Mouse (Mus musculus): ENCODE results near the gene Arhgap11a. TPM values are rescaled to one million over a fixed set of nuclear protein-coding genes. Genes with fewer than 3 reads are reported as not detected.

Arhgap11a gene
- total and polyA plus RNA-seq, 3 experiments = 22.4 to 74.0 (median 22.5) TPM

- Histone ChIP-seq H3K9ac (ENCODE audit: insufficient read depth, low read depth) (no peak overlapping the region), H3K4me3 (replicated peaks in 1 of 3; ENCODE audit: low read depth in 2 of 3, low read length in 2 of 3, poor library complexity in 1 of 3) (no peak overlapping the region), H3K27me3 (replicated peaks) (no peaks in the 10 kb centered on the region), H3K36me3 (replicated peaks in 1 of 2; ENCODE audit: control insufficient read depth in 1 of 2, insufficient read depth in 1 of 2, low read length in 1 of 2) (peaks cover 31 to 60% of the 10 kb centered on the region in 2 experiments), H3K27ac (ENCODE audit: insufficient read depth, low read depth) (no peak overlapping the region), H3K4me2 (ENCODE audit: insufficient read depth, low read depth, poor library complexity, severe bottlenecking) (no peak overlapping the region), H3K9me3 (replicated peaks; ENCODE audit: low read length) (no peaks in the 10 kb centered on the region), H3K4me1 (ENCODE audit: control insufficient read depth in 1 of 2, insufficient read depth in 2 of 2) (peaks cover 3 to 44% of the 10 kb centered on the region in 2 experiments; a peak in 2 of 4 replicates), H3K79me2 (replicated peaks; ENCODE audit: control insufficient read depth, extremely low read depth, insufficient read depth, poor library complexity, severe bottlenecking) (peaks cover 52% of the 10 kb centered on the region)
- in situ Hi-C loops (cut with MboI; ENCODE audit: low pct_ligation_motif_present, low pct_unique_long_range_greater_than_20kb, low sequenced_read_pairs) (no loop called here), dilution Hi-C loops (cut with MboI; ENCODE audit: extremely low pct_ligation_motif_present, extremely low pct_unique_long_range_greater_than_20kb, low sequenced_read_pairs) (no loop called here)
- TF ChIP-seq JUND (conservative IDR thresholded peaks at IDR 0.05; ENCODE audit: low read depth, low read length) = no peak
- TF ChIP-seq ZNF384 (IDR thresholded peaks at IDR 0.05; ENCODE audit: low read depth, low read length) = no peak
- no peak for DNase-seq (ENCODE audit: extremely low read depth)
These were observed 3.4 kb downstream of the Arhgap11a start for GRCm38 (mm10) chr2:113845081-113845480.

GRCm38 (mm10) chr2:113841656-113842437 is 6.6 kb downstream of the Arhgap11a start:
- H3K4me3 ChIP-seq (replicated peaks in 1 of 3; ENCODE audit: low read depth in 2 of 3, low read length in 2 of 3, poor library complexity in 1 of 3) = no peak overlapping the region
- H3K4me1 ChIP-seq (ENCODE audit: control insufficient read depth in 1 of 2, insufficient read depth in 2 of 2) = peaks cover 3 to 34% of the 10 kb centered on the region in 2 experiments; a peak in 2 of 4 replicates
- in situ Hi-C loops (cut with MboI; ENCODE audit: low pct_ligation_motif_present, low pct_unique_long_range_greater_than_20kb, low sequenced_read_pairs) = no loop called here
- H3K27ac ChIP-seq (ENCODE audit: insufficient read depth, low read depth) = no peak overlapping the region
- no peak overlapping the region for H3K9ac ChIP-seq (ENCODE audit: insufficient read depth, low read depth)
- peaks cover 40% of the 10 kb centered on the region for H3K79me2 ChIP-seq (replicated peaks; ENCODE audit: control insufficient read depth, extremely low read depth, insufficient read depth, poor library complexity, severe bottlenecking)
- no peaks in the 10 kb centered on the region for H3K9me3 ChIP-seq (replicated peaks; ENCODE audit: low read length)
- no peak for DNase-seq (ENCODE audit: extremely low read depth)
- no peak for TF ChIP-seq CHD1 (IDR thresholded peaks at IDR 0.05; ENCODE audit: low read depth, low read length)
- TF ChIP-seq IRF4 (IDR thresholded peaks at IDR 0.05; ENCODE audit: low read depth, low read length) = no peak
- TF ChIP-seq TBP (conservative IDR thresholded peaks at IDR 0.05; ENCODE audit: low read depth, low read length) = no peak
- TF ChIP-seq HCFC1 (IDR thresholded peaks at IDR 0.05; ENCODE audit: low read depth, low read length) = no peak
- no peak for TF ChIP-seq MAFK (IDR thresholded peaks at IDR 0.05; ENCODE audit: insufficient replicate concordance, low read length)
- no peak for TF ChIP-seq RAD21 (IDR thresholded peaks at IDR 0.05; ENCODE audit: low read depth, low read length)
- no peak for TF ChIP-seq CHD2 (IDR thresholded peaks at IDR 0.05; ENCODE audit: low read length)
- TF ChIP-seq EP300 (IDR thresholded peaks at IDR 0.05; ENCODE audit: low read length) = no peak
- TF ChIP-seq PAX5 (IDR thresholded peaks at IDR 0.05; ENCODE audit: low read length) = no peak
- no peak for TF ChIP-seq SIN3A (IDR thresholded peaks at IDR 0.05; ENCODE audit: low read length)
- TF ChIP-seq ZKSCAN1 (IDR thresholded peaks at IDR 0.05; ENCODE audit: borderline replicate concordance, low read depth, low read length) = no peak
- no peak for TF ChIP-seq MYC (IDR thresholded peaks at IDR 0.05; ENCODE audit: low read depth, low read length)
- dilution Hi-C loops (cut with MboI; ENCODE audit: extremely low pct_ligation_motif_present, extremely low pct_unique_long_range_greater_than_20kb, low sequenced_read_pairs) = no loop called here
- no peak overlapping the region for H3K4me2 ChIP-seq (ENCODE audit: insufficient read depth, low read depth, poor library complexity, severe bottlenecking)
- peaks cover 40 to 88% of the 10 kb centered on the region in 2 experiments for H3K36me3 ChIP-seq (replicated peaks in 1 of 2; ENCODE audit: control insufficient read depth in 1 of 2, insufficient read depth in 1 of 2, low read length in 1 of 2)
- no peaks in the 10 kb centered on the region for H3K27me3 ChIP-seq (replicated peaks)
